Mouse (Mus musculus): Measurements from ENCODE around the gene 4930486L24Rik. TPM values are rescaled to one million over a fixed set of nuclear protein-coding genes. Genes with fewer than 3 reads are reported as not detected.

4930486L24Rik gene
- total RNA-seq (2023) = not detected in 4 replicates

GRCm38 (mm10) chr13:60864281-60864680, at the start of gene 4930486L24Rik:
4930486L24Rik (minus strand) TSS chr13:60864475.

GRCm38 (mm10) chr13:60904780-60905179, 40.5 kb upstream of the 4930486L24Rik start, which contains the start of gene Tpbpb:
Tpbpb (minus strand) TSS chr13:60904880.

GRCm38 (mm10) chr13:60897328-60897727, 33.1 kb upstream of the 4930486L24Rik start, which contains the start of gene Ctla2b:
Ctla2b (minus strand) TSS chr13:60897447.

GRCm38 (mm10) chr13:60896794-60897193, 32.5 kb upstream of the 4930486L24Rik start, which contains the start of gene Gm49392:
Gm49392 (minus strand) TSS chr13:60896894.

GRCm38 (mm10) chr13:60802749-60803148, 61.5 kb downstream of the 4930486L24Rik start, which contains the start of gene Ctsll3:
Ctsll3 (minus strand) TSS chr13:60802849.

Other genes starting within 250 kb of the 4930486L24Rik start
- not detected in 4 replicates for gene BC051665, start 78.1 kb downstream of the 4930486L24Rik start, total RNA-seq (2023)
- 0.45 TPM in 1 of 4 replicates, not detected in the others for gene Ctsll3, start 61.6 kb downstream of the 4930486L24Rik start, total RNA-seq (2023)
- not detected in 4 replicates for gene Gm49392, start 32.4 kb upstream of the 4930486L24Rik start, total RNA-seq (2023)
- 0.98 to 1.3 TPM in 2 of 4 replicates, not detected in the others for gene Ctla2b, start 33.0 kb upstream of the 4930486L24Rik start, total RNA-seq (2023)
- gene Tpbpb, start 40.4 kb upstream of the 4930486L24Rik start, total RNA-seq (2023) = not detected in 4 replicates
- not detected in 4 replicates for gene Gm49393, start 71.1 kb upstream of the 4930486L24Rik start, total RNA-seq (2023)
- 0.67 to 1.1 TPM in 2 of 4 replicates, not detected in the others for gene Gm49391, start 72.1 kb upstream of the 4930486L24Rik start, total RNA-seq (2023)
- gene Ctla2a, start 72.2 kb upstream of the 4930486L24Rik start, total RNA-seq (2023) = 2.4 to 6.2 TPM (median 4.2 TPM) in 4 replicates
- gene Tpbpa, start 77.5 kb upstream of the 4930486L24Rik start, total RNA-seq (2023) = not detected in 4 replicates
- not detected in 4 replicates for gene Ctsj, start 141.5 kb upstream of the 4930486L24Rik start, total RNA-seq (2023)
- gene Ctsq, start 176.2 kb upstream of the 4930486L24Rik start, total RNA-seq (2023) = not detected in 4 replicates